Mouse (Mus musculus): ENCODE data around the gene Gm28778.

- no peak for TF ChIP-seq CTCF (IDR thresholded peaks at IDR 0.05; ENCODE audit: low read depth)
- peak; percentile 41; the same call in 1 of the 2 replicates for TF ChIP-seq EP300 (IDR thresholded peaks at IDR 0.05; ENCODE audit: low read depth)
Measured at GRCm38 (mm10) chr1:53321662-53322344, 24.9 kb downstream of the Gm28778 start.

All from liver, embryonic 14.5 days (tissue).